Mouse (Mus musculus): Measurements from ENCODE around the gene Ccdc51. TPM values are rescaled to one million over a fixed set of nuclear protein-coding genes. Genes with fewer than 3 reads are reported as not detected.

Ccdc51 gene
- polyA plus RNA-seq (2017; shearing (Covaris generic)), result 17.6 TPM

GRCm38 (mm10) chr9:109082124-109082800 is at the start of gene Ccdc51, which contains the start of gene Tma7:
TSS of gene Ccdc51 (plus strand) at chr9:109082493.
TSS of gene Tma7 (minus strand) at chr9:109082587.

GRCm38 (mm10) chr9:109038086-109038895 is 44.0 kb upstream of the Ccdc51 start, which contains the start of gene Shisa5:
TSS of gene Shisa5 (plus strand) at chr9:109038565.

GRCm38 (mm10) chr9:109059136-109059903 is 23.0 kb upstream of the Ccdc51 start, which contains the start of gene Trex1:
TSS of gene Trex1 (minus strand) at chr9:109059734.

GRCm38 (mm10) chr9:109073661-109074573 is 8.4 kb upstream of the Ccdc51 start, which contains the start of gene Atrip:
TSS of gene Atrip (minus strand) at chr9:109074124.

GRCm38 (mm10) chr9:109095137-109095982 is 13.1 kb downstream of the Ccdc51 start, which contains the start of gene Plxnb1:
TSS of gene Plxnb1 (plus strand) at chr9:109095389.

Other genes with a start within 250 kb of the Ccdc51 start
- 19.0 TPM for gene Slc26a6, start 229.2 kb upstream of the Ccdc51 start, polyA plus RNA-seq (2017; shearing (Covaris generic))
- gene Tmem89, start 167.9 kb upstream of the Ccdc51 start, polyA plus RNA-seq (2017; shearing (Covaris generic)), result not detected
- 384 TPM for gene Uqcrc1, start 145.9 kb upstream of the Ccdc51 start, polyA plus RNA-seq (2017; shearing (Covaris generic))
- 0.61 TPM for gene Col7a1, start 128.9 kb upstream of the Ccdc51 start, polyA plus RNA-seq (2017; shearing (Covaris generic))
- not detected for gene Ucn2, start 96.5 kb upstream of the Ccdc51 start, polyA plus RNA-seq (2017; shearing (Covaris generic))
- 8.2 TPM for gene Pfkfb4, start 90.7 kb upstream of the Ccdc51 start, polyA plus RNA-seq (2017; shearing (Covaris generic))
- 5,230 TPM for gene Shisa5, start 43.9 kb upstream of the Ccdc51 start, polyA plus RNA-seq (2017; shearing (Covaris generic))
- 102 TPM for gene Trex1, start 22.8 kb upstream of the Ccdc51 start, polyA plus RNA-seq (2017; shearing (Covaris generic))
- gene Atrip, start 8.4 kb upstream of the Ccdc51 start, polyA plus RNA-seq (2017; shearing (Covaris generic)), result 34.2 TPM
- gene Tma7, start 94 bp downstream of the Ccdc51 start, polyA plus RNA-seq (2017; shearing (Covaris generic)), result 662 TPM
- gene Plxnb1, start 12.9 kb downstream of the Ccdc51 start, polyA plus RNA-seq (2017; shearing (Covaris generic)), result 2.9 TPM
- not detected for gene Fbxw21, start 79.5 kb downstream of the Ccdc51 start, polyA plus RNA-seq (2017; shearing (Covaris generic))
- gene Fbxw13, start 113.5 kb downstream of the Ccdc51 start, polyA plus RNA-seq (2017; shearing (Covaris generic)), result not detected
- not detected for gene Fbxw20, start 152.3 kb downstream of the Ccdc51 start, polyA plus RNA-seq (2017; shearing (Covaris generic))
- gene Fbxw14, start 205.2 kb downstream of the Ccdc51 start, polyA plus RNA-seq (2017; shearing (Covaris generic)), result not detected